Mouse (Mus musculus) thymus, postnatal 25 days (tissue): Measurements from ENCODE around the gene Atpaf1.

Source experiments
- DNase-seq: peaks from one replicate; pipeline ENCODE4 v3.0.0; 2022

The Atpaf1 gene

GRCm38 (mm10) chr4:115850111-115850510, 65.5 kb downstream of the Atpaf1 start:
- DNase-seq = no peak

- DNase-seq = no peak
These were observed 66.0 kb downstream of the Atpaf1 start for GRCm38 (mm10) chr4:115850631-115851030.

- no peak for DNase-seq
These were observed 67.0 kb downstream of the Atpaf1 start for GRCm38 (mm10) chr4:115851569-115851968.

- DNase-seq = no peak
These were observed 70.5 kb downstream of the Atpaf1 start for GRCm38 (mm10) chr4:115855100-115855499.

- DNase-seq = no peak
These were observed 71.0 kb downstream of the Atpaf1 start for GRCm38 (mm10) chr4:115855609-115856008.

GRCm38 (mm10) chr4:115856282-115856681, 71.7 kb downstream of the Atpaf1 start:
- DNase-seq = no peak

- DNase-seq = no peak
These were observed 72.8 kb downstream of the Atpaf1 start for GRCm38 (mm10) chr4:115857293-115857883.

GRCm38 (mm10) chr4:115863352-115863751, 78.7 kb downstream of the Atpaf1 start:
- no peak for DNase-seq

GRCm38 (mm10) chr4:115863880-115864279, 79.3 kb downstream of the Atpaf1 start:
- DNase-seq = no peak
